Mouse (Mus musculus) retina, postnatal 7 days (tissue): ENCODE data around the gene Ppp1r12c.

Experiments
- DNase-seq: peaks from one replicate; pipeline ENCODE4 v3.0.0-alpha.2; 2012; ENCODE audit warnings: low read depth, low spot score

The Ppp1r12c gene

DNA sequence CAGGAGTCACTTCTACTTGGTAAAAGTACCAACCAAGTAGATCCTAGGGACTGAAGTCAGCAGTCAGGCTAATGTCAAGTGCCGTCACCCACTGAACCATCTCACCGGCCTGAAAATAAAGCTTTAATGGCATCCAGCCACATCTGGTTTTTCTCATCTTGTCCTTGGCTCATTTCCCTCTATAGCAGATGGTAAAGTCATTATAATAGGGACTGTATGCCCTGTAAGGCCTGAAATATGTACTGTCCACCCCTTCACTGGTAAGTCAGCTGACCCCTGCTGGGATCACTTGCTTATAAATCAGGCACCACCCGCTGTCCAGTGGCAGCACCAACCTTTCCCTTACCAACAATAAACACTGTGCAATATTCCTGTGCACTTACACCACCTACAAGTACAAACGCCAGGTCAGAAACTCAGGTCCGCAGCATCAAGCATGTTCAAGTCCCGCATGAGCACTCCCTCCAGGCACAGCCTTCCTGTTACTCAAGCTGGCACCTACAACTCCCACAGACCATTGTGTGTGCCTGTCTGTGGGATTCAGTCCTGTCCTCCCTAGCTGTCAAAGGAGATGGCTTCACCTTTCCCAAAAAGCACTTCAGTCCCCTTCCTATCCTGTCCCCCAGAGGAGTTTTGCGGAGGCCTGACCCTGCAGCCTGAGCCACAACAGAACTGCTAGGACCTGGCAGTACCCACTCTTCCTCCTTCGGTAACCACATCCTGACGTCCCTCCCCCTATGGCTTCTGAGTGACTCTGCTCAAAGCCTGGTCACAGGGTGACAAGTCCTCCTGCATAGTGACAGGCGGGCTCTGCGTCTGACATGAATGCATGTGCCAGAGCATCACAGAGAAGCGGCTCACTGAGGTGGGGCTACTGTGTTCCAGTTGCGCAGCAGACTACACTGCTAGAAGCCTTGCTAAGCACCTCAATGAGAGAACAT lies 8.9 kb downstream of the Ppp1r12c start:
- no peak for DNase-seq

DNA sequence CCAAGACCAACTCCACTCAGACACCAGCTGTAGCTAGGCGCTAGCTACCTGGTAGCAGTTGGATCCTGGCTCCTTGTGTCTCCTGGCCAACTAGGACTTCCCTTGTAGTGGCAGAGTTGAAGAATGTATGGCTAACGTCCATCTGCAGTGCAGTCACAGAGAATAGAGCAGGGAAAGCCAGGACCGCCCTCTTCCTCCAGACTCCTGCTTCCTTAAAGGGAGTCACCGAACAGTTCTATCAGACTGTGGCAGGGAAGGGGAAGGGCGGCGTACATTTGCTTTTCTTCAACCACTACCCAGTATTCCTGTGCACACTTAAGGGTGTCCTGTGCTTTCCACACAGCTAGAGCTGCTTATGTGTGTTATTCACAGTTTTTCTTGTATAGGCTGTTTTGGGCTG lies 10.2 kb downstream of the Ppp1r12c start:
- DNase-seq = no peak

DNA sequence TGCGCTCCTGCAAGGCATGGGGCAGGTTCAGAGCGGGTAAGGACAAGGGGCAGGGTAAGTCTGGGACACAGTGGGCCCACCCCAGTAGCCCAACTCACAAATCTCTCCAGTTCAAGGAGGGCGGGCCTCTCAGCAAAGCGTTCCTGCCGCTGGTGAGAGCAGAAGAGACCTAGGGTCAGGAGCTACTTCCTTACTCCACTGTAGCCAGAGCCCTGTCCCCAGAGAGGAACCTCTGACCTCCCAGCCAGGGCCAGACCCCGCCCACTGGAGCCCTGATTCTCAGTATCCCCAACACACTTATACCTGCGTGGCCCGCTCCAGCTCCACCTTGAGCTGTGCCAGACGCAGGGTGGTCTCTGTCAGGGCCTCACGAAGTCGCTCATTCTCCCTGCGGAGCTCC lies 19.2 kb downstream of the Ppp1r12c start:
- no peak for DNase-seq

DNA sequence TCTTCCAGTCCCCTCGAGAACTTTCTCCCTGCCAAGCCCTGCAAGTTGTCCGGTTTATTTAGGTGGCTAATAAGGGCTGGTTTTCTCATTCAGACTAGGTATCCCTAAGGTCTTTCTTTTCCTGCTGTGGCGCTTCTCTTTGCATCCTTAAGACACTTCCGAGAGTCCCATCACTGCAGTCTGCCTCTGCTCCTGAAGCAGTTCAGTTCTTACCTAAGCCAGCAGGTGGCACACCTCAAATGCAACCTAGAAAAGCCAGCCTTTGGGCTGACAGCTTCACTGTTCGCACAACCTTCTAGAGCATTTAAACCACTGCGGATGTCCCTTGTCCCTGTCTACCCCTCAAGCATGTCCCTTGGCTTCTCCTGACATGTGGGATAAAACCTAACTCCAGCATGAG lies 21.8 kb downstream of the Ppp1r12c start:
- DNase-seq = no peak

DNA sequence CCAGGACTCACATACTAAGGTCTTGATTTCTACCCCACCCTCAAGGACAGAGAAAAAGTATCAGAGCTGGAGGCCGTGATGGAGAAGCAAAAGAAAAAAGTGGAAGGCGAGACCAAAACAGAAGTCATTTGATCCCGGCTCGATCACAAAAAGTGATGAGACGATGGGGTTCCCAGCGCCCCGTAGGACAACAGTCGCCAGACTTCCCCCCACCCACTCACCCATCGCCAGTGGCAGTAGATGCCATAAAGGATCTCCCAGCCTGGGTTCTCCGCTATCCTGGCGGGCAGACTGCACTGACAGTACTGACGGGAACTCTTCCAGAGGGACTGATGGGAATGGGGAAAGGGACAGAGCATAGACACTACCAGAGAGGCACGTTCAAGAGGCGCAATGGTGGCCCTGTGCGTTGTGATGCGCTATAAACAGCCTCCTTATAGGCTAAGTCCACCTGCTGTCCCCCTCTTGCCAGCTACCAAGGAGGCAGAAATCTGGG lies 22.6 kb downstream of the Ppp1r12c start:
- no peak for DNase-seq

DNA sequence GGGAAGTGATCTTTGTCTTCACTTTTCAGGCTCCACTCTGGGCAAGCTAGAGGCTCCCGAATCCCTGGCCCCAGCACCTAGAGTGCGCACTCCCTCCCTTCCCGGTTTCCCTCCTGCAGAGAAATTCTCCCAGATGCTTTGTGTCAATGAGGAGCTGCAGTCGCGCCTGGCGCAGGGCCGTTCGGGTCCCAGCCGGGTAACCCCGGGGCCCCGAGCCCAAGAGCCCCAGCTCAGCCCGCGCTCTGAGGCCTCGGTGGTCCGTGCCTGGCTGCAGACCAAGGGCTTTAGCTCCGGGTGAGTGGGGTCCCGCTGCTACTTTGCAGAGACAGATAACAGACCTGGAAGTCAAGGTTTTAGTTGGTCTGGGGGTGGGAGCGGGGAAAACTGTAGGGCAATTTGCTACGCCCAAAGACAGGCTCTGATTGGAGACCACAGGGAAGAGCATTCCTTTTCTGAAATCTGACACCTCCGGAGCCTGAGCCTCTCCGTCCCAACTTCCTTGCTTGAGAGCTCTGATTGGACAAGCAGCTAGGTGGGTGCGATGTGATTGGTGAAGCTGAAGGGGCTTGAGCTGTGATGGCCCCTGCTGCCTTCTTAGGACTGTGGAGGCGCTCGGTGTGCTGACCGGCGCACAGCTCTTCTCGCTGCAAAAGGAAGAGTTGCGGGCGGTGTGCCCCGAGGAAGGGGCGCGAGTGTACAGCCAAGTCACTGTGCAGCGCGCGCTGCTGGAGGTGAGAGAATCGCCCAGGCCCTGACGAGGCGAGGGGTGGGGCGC lies 23.3 kb downstream of the Ppp1r12c start:
- peak; percentile 56 for DNase-seq

DNA sequence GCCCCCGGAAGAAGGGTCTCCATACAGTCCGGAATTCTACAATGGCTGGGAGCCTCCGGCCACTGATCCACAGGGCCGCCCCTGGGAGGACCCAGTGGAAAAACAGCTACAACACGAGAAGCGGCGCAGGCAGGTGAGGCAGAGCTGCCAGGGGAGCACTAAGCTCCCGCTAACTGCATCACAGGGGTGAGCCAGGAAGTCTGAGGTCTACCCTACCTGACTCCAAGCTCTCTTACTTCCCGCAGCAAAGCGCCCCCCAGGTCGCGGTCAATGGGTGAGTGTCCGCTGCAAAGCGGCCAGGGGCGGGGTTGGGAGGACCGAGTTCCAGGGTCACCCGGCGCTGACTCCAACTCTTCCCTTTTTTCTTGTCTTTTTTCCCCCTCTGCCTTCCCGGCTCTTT lies 27.5 kb downstream of the Ppp1r12c start:
- DNase-seq = no peak

DNA sequence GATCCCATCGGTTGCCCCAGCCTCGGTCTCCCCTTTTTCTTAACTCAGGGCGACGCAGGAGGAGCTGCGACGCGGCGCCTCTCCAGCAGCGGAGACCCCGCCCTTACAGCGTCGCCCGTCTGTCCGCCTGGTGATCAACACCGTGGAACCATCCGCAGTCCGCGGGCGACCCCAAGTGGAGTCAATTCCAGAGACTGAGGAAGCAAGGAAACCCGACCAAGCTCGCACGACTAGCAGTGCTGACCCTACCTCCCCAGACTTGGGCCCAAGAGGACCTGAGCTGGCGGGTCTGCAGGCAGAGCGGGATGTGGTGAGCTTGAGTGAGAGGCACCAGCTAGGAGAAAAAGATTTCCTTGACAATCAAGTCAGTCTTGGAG lies 30.3 kb downstream of the Ppp1r12c start:
- peak; percentile 38 for DNase-seq

DNA sequence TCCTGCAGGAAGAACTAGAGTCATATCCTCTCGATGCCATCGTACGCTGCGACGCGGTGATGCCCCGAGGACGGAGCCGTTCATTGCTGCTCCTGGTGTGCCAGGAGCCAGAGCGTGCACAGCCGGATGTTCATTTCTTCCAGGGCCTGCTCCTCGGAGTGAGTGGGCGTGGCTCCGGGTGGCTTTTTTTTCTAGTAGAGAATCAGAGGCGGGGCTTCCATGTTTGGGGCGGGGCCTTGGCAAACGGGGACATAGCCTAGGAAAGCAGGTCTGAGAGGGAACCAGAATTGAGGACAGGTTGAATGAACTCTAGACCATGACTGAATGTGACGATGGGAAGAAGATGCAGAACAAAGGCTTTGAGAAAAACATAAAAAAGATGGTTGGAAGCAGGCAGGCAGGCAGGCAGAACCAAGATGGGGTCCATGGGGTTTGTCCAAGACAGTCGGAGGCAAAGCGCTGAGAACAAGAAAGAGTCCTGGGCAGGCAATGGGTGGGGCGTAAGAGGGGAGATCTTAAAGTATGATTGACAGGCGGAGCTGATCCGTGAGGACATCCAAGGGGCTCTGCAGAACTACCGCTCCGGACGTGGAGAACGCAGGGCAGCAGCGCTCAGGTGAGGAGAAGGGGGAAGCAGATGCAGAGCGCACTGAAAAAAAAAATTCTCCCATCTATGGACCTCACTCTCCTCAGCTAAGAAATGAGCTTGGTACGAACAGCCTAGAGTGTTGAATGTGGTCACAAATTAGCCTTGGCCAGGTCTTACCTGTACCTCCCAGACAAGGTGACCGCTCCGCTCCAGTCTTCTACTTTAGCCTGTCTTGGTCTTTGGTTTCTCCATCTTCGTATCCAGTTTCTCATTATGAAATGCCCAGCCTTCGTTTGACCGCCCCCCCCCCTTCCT lies 31.0 kb downstream of the Ppp1r12c start:
- peak; percentile 32 for DNase-seq

DNA sequence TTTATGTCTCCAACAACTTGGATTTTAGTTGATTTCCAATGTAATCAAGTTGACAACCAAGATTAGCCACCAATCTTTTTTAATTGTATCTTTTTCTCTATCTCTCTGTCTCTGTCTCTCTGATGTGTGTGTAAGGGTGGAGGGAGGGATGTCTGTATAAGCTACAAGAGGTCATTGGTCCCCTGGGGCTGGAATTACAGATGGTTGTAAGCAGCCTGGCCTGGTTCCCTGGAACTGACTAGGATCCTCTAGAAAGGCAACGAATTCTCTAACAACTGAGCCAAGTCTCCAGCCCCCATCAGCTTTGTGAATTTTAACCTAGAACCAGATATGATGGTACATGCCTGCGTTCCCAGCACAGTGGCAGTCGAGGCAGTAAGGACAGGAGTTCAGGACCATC lies 33.7 kb downstream of the Ppp1r12c start:
- DNase-seq = no peak

DNA sequence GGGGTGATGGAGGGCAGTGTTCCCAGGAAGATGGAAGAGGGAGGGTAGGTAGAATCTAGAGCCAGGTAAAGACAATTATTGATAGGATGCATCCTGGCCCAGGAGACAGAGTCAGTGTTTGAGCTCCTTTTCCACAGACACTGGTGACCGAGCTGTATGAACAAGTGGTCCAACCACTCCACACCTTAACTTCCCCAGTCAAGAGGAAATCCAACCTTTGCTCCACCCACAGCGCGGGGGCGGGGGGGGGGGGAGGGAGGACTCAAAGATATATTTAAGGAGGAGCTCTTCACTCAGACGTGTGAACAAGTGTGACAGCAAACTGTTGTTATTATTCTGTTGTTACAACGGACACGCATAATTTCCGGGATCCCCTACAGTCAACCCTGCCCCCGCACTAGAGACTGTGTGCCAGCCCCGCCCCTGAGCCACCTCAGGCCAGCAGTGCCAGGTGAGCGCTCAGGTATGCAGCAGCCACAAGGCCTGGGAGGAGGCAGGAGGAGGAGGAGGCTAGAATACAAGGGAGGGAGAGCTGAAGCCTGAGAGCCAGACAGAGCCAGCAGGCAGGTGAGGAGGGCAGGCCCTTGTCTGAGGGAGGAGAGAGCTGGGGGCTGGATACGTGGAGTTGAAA lies 37.2 kb downstream of the Ppp1r12c start:
- no peak for DNase-seq

DNA sequence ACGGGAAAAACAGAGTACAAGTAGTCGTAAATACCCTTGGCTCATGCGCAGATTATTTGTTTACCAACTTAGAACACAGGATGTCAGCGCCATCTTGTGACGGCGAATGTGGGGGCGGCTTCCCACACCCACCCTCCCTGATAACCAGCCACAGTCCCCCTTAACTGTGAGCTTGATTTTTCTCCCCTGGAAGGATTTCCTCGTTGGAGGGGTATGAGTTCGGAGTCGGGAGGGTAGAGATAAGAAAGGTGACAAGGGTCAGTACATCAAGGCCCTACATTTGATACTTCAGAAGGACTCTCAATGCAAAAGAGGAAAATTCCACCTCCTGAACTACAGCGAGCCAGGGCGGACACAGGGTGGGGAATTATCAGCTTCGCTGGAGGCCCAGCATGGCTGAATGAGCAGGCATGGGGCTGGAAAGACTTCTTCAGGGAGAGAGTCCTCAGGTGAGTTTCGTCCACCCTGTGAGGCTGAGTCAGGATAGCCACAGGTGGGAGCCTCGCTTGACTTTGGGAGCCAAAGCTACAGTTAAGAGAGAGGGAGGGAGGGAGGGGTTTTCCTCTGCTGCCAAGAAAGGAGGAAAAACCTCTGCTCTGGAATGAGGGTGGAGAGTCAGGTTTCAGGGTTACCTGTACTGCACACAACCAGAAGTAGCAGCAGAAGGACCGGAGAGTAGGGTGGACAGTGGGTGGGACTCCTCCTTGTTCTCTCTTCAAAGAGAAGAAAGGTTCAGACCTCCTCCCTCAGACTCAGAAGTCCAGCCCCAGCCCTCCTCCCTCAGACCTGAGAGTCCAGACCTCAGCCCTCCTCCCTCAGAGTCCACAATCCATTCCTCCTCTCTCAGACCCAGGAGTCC lies 40.7 kb downstream of the Ppp1r12c start, which contains the start of gene Eps8l1:
Gene Eps8l1, plus strand, starts transcription at position 99 of the 859 bp plus-strand sequence.
- DNase-seq = no peak

DNA sequence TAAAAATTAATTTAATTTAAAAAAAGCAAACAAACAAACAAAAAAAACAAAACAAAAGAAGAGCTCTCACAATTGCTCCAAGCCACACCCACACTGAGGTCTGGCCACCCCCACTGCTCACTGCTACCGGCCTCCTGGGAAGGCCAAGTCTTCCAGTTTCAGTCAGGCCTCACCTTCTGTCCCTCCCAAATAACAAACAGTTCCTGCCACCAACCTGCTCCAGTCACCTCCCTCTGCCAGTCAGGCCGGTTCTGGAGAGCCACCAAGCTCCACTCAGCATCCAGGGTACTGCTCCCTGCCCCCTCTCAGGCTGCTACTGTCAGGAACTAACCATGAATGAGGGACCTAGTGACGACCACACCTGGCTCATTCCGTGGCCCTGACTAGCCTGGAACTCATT lies 48.8 kb downstream of the Ppp1r12c start:
- no peak for DNase-seq

DNA sequence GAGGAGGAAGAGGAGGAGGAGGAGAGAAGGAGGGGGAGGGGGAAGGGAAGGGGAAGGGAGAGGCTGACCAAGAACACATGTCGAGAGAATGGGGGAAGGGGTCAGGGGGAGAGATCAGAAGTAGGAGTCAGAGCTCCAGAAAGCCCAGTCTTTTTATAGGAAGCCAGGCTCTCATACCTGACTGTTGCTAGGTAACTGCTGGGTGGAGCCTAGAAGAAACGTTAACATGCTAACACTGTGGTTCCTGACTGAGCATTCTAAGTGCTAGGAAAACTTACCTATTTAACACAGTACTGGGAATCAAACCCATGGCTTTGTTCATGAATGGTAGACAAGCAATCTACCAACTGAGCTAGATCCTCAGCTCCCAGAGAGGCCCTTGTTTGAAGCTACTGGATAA lies 52.3 kb downstream of the Ppp1r12c start:
- DNase-seq = no peak

DNA sequence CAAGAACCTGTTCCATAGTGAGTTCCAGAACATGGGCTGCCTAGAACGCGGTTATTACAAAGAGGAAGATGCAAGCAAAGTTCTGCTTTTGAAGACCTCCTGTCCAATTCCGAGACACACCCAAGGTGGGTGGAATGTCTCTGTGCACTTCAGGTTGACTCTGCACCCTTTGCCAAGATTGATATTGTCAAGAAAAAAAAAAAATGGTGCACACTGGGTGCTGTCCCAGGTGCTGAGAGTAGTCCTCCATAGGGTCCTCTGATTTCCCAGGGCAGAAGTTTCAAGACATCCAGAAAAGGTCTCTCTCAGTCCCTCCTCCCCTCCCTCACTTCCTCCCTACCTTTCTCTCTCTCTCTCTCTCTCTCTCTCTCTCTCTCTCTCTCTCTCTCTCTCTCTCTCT lies 53.0 kb downstream of the Ppp1r12c start:
- no peak for DNase-seq

DNA sequence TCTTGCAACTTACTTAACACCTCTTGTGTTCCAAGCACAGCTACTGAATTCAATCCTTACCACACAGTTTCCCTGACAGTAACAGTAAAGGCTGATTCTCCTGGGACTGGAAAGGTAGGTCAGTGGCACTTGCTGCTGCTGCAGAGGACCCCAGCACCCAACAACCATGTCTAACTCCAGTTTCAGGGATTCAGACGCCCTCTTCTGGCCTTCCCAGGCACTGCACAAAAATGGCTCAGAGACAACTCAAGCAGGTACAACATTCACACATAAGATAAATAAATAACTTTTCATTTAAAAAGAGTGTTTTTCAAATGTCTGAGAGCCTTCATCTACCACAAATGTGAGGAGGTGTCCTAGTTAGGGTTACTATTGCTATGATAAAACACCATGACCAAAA lies 54.3 kb downstream of the Ppp1r12c start:
- no peak for DNase-seq

DNA sequence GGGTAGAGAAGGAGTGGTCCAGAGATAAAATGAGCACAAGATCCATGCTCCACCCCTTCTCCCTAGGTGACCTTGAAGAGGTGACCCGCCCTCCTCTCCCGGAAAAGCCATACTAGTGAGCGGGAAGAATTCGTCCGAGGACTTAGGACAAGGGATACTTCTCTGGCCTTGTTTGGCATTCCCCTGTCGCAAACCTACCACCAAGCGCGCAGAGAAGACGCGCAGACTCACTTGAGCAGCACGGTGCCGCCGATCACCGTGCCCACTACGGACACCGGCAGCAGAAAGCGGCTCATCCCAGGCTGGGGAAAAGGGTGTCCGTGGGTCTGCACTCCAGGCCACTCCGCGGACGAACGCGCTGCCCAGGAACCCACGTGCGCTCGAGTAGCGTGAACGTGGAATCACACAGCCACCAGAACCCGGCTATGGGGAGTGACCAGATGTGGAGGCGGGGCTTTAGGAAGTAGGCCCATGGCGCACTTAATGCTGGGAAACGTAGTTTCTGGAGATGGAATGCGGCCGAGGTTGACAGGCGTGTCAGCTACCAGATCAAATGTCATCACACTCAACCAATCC lies 56.2 kb downstream of the Ppp1r12c start, which contains the start of gene Rdh13:
Gene Rdh13, minus strand, starts transcription at position 434 of the 576 bp plus-strand sequence.
- peak; percentile 70 for DNase-seq

DNA sequence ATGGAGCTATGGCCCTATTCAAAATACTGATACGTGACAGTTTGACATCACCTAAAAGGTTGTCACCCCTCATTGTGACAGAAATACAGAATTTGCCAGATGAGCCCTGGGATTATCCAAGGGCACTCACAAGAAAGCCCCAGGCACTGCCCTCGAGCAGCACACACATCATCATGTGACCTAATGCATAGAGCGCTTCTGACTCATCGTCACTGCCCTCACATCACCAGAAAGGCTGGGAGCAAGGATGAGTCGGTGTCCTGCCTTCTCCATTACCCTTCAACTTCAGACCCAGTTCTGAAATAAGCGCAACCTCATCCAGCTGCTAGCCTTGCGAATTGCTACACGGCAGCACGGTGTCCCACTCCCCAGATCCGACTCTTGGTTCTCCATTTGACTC lies 60.9 kb downstream of the Ppp1r12c start:
- DNase-seq = no peak

DNA sequence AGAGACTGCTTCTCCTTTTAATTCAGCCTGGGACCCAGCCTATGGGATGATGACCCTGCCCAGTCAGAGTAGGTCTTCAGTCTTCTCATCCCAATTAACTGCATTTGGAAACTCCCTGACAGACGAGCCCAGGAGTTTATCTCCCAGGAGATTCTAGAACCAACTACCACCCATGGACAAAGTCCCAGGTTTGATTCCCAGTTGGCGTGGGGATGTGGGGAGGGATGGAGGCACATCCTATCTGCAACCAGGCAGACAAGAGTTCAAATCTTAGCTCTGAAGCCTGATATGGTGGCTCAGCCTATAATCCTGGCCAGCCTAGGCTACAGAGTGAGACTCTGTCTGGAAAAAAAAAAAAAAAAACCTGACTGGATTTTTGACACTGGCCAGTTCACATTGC lies 63.8 kb downstream of the Ppp1r12c start:
- no peak for DNase-seq

DNA sequence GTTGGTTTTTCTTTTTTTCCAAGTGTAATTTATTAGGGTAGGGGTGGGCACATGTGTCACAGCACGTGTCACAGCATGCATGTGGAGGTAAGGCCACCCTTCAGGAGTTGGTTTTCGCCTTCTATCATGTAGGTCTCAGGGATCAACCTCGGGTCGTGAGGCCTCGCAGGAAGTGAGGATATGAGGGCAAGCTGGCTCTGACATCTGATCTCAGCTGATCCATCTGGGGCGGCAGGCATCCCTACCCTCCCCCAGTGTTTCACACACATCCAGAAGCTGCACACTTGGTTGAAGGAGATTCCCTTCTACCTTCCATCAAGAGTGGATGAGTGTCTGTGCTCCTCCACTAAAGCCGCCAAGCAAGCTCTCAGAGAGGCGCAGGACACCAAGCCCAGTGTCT lies 69.5 kb downstream of the Ppp1r12c start:
- no peak for DNase-seq
